Mouse (Mus musculus): ENCODE results near the gene Slc22a1. TPM values are rescaled to one million over a fixed set of nuclear protein-coding genes. Genes with fewer than 3 reads are reported as not detected.

The Slc22a1 gene
- 1 to 10 TPM in 1 of 2 experiments, under 1 TPM in 1; 0.95 to 1.4 TPM for total RNA-seq (2021)

DNA sequence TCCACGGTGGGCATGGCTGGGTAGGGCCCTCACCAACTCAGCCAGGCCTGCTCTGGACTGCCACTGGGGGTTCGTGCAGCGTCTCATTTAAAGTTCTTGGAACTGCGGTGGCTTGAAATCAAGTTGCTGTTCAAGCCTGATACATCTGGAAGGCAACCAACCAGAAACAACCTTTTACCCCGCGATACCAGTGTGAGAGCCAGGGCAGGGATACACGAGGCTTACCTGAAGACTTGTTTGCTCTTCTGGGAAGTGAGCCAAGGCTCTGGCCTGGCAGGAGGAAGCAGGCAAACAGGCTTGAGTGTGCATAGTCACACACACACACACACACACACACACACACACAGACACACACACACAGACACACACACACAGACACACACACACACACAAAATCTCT is at the start of gene Slc22a1:
Gene Slc22a1 (minus strand): TSS at position 184 of the 400 bp plus-strand sequence.
- intact Hi-C loops (cut with DNase I) = no loop called here
- DNase-seq = no peak

DNA sequence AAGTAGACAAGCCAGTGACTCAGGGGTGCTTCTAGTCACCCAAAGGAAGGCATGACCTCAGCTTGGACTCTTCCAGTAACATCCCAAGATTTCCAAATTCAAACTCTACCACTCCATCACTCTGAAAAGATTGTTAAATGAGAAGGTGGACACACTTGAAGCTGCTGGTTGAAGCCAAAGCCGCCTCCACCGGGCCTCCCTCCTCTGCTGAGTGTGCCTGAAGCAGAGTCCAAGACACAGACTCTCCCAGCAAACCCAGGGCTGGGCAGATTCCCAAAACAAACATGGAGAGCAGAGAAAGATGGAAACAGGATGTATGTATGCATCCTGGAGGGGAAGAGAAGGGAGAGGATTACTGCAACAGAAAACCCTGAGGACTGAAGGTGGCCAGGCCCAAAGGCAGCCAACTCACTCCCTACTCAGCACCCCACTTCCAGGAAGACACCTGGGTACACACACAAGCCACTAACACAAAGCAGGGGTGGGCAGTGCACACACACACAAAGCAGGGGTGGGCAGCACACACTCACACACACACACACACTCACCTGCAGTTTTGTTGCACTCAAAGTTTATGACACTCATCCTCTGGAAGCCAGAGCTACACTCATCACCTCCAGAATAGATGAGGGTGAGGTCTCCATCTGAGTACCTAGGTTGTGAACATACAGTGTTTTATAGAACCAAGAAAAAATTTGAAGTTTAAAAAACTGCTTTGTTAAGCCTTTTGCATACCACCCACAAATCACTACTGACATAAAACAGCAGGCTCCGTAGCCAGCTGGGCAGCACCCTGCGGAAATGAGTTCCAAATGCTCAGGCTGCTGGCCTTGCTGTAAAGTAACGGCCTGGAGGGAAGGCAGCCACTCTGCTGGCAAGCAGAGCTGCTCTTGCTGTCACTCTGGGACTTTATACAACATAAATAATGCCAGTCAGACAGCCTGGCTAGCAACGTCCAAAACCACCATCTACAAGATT is 49.4 kb upstream of the Slc22a1 start:
- intact Hi-C loops (cut with DNase I) = no loop called here
- peak; percentile 40 for DNase-seq

DNA sequence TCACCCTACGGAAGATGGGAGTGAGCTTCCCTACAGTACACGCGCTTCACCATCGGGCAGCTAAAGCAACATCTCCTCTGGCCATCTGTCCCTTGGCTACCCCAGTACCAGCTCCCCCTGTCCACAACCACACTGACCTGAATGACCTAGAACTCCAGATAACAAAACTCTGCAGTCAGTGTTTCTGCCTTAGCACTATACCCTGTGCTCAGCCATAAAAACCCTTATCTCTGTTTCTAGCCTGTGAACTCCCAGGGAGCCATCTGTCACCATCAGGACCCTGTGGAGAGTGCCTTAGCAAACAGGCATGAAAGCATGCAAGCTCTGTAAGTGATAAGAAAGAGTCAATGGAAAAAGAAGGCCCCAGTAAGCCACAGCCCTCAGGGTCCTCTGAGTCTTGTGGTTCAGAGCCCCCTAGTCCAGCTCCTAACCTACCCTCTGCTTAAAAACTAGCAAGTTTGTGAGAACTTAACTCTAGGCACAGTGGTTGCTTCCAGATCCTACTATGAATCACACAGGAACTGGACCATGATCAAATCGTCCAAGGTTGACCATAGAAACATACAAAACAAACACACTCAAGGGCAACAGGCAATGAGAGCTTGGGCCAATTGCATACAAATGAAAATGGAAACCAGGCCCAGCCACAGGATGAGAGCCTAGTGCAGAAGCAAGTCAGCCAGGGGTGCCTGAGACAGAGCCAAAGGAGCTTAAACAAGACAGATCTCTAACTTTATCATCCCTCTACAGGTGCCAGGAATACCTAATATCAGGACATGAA is 48.5 kb upstream of the Slc22a1 start:
- DNase-seq = no peak
- intact Hi-C loops (cut with DNase I) = no loop called here

GRCm38 (mm10) chr17:12722622-12723021 is 47.0 kb upstream of the Slc22a1 start:
- intact Hi-C loops (cut with DNase I) = no loop called here
- DNase-seq = no peak

DNA sequence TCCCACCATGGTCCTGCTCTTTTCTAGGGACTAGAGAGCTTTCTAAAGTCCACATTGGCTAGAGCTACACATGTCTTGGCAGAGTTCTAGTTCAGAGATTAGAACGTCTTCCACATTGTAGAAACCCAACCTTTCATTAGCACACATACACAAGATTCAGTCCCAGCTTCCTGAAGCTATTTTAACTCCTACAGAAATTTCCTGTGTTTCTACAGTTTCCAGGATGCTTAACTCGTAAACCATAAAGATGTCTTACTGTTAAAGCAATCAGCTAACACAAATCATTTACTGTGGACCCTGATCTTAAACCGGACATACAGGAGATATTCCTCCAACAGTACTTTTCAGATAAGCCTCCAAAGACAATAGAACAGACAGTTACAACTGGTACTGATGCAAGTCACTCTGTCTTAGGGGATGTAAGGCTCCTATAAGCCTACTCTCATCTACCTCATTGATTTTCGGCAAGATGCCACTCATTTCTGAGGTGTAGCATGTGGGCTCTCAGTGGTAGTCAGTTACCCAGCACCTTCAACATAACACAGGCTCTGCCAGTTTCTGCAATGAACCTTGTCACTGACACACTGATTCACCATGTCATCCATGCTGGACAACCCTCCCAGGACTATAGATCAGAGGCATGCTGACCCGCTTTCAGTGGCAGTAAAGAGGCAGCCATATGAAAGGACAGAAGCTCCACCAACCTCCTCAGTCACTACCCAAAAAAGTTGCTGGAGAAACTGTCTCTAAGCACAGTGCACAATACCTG is 45.7 kb upstream of the Slc22a1 start:
- intact Hi-C loops (cut with DNase I) = no loop called here
- no peak for DNase-seq

- intact Hi-C loops (cut with DNase I) = no loop called here
Measured at GRCm38 (mm10) chr17:12718251-12718650, 42.6 kb upstream of the Slc22a1 start.

GRCm38 (mm10) chr17:12717445-12717844 is 41.8 kb upstream of the Slc22a1 start:
- intact Hi-C loops (cut with DNase I) = no loop called here
- no peak for DNase-seq

More at GRCm38 (mm10) chr17:12718251-12718650, 42.6 kb upstream of the Slc22a1 start:
- no peak for DNase-seq

GRCm38 (mm10) chr17:12715032-12715431 is 39.4 kb upstream of the Slc22a1 start:
- intact Hi-C loops (cut with DNase I) = no loop called here
- no peak for DNase-seq

DNA sequence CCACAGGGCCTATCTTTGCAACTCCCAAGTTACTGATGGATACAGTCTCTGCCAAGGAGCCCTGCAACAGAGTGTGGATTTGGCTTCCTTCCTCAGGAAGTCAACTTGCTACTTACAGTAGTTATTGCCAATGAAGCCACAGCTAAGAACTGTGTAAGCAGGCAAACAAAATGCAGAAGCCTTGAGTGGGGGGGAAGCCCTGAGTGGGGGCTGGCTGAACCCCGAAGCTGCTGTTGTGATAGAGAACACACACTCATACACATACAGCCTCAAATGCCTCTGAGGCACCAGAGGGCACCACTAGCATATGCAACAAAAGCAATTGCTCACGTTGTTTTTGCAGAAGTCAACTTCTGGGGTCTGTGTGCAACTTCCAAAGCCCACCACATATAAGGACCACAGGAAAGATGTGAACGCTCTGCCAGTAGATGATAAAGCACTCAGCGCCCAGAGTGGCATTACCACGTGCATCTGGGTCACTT is 38.5 kb upstream of the Slc22a1 start:
- no peak for DNase-seq
- intact Hi-C loops (cut with DNase I) = no loop called here

- DNase-seq = no peak
- intact Hi-C loops (cut with DNase I) = no loop called here
Measured at GRCm38 (mm10) chr17:12712993-12713392, 37.4 kb upstream of the Slc22a1 start.

GRCm38 (mm10) chr17:12712191-12712590 is 36.6 kb upstream of the Slc22a1 start:
- no peak for DNase-seq
- intact Hi-C loops (cut with DNase I) = no loop called here

DNA sequence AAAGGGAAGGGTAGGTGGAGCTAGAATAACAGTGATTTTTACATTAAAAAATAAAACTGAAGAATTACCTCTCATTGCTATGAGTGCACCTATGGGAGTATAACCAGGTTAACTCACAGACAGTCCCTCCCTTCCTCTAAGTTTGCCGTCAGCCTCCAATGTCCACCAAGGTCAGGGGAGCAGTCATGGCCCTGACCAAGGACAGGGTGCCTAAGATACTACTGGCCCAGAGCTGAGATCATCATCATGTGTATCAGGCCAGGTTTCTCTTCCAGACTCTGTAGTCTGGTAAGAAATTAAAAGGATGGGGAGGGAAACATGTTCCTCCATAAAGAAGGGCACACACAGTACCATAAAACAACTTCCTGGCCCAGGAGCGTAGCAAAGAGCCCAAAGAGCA is 35.3 kb upstream of the Slc22a1 start:
- no peak for DNase-seq
- intact Hi-C loops (cut with DNase I) = no loop called here

- no peak for DNase-seq
- intact Hi-C loops (cut with DNase I) = no loop called here
Measured at GRCm38 (mm10) chr17:12710050-12710780, 34.6 kb upstream of the Slc22a1 start.

- intact Hi-C loops (cut with DNase I) = no loop called here
- no peak for DNase-seq
Measured at GRCm38 (mm10) chr17:12708398-12708797, 32.8 kb upstream of the Slc22a1 start.

DNA sequence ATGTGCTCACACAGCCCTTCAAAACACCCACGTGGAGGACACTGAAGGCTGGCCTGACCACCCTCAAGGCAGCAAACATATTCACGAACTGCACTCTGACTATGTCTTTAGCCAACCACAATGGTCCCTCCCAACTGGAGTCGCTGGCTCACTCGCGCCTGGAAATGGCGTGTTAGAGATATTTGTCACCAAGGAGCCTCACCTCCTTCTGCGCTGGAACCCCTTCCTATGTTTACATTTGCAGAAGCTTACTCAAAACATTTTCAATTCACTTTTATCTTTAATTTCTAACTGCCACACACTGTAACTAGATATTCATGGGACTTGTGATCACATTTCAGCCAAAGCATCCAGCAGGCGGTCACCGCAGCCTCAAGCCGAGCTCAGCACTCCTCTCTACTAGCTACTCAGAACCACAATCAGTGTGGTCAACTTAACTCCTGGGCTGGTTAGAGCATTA is 31.0 kb upstream of the Slc22a1 start:
- no peak for DNase-seq
- intact Hi-C loops (cut with DNase I) = no loop called here

DNA sequence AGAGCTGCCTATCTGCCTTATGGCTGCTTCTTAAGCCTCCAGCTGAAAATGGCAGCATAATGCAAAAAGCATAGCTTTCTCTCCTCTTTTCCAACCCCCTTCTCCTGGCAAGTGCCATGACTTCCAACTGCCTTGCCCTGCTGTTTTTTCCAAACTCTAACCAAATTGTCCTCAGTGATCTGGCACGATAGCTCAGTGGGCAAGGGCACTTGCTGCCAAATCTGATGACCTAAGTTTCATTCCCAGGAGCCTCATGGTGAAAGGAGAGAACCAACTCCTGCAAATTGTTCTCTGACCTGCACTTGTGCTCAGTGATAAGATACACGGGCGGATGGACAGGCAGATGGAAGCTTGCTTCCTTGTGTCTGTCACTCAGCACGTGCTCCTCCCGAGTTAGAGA is 27.3 kb upstream of the Slc22a1 start:
- intact Hi-C loops (cut with DNase I) = no loop called here
- no peak for DNase-seq

GRCm38 (mm10) chr17:12700373-12700772 is 24.7 kb upstream of the Slc22a1 start:
- DNase-seq = no peak
- intact Hi-C loops (cut with DNase I) = no loop called here

- no peak for DNase-seq
- intact Hi-C loops (cut with DNase I) = no loop called here
Measured at GRCm38 (mm10) chr17:12691899-12692298, 16.3 kb upstream of the Slc22a1 start.

- intact Hi-C loops (cut with DNase I) = no loop called here
Measured at GRCm38 (mm10) chr17:12689537-12689936, 13.9 kb upstream of the Slc22a1 start.

More at GRCm38 (mm10) chr17:12689537-12689936, 13.9 kb upstream of the Slc22a1 start:
- peak; percentile 43 for DNase-seq
